Mouse (Mus musculus) embryonic facial prominence, embryonic 14.5 days (tissue): ENCODE results near the gene Endod1. TPM values are rescaled to one million over a fixed set of nuclear protein-coding genes. Genes with fewer than 3 reads are reported as not detected.
A peak's percentile ranks its signal among the peaks of the same experiment; 100 is the strongest.

Experiments used
- ATAC-seq: fragments of 200-750 bp; cut with Nextera tagmentation; 2 replicates; pipeline ENCODE4 v1.8.0; 2017; ENCODE audit warnings: low read depth, moderate number of reproducible peaks, moderate TSS enrichment
- DNase-seq: peaks from one replicate; pipeline ENCODE4 v3.0.0-alpha.2; 2015; ENCODE audit warnings: low spot score
- H3K27ac ChIP-seq: fragments of 300-500 bp; sonication (generic); replicated peaks from 2 replicates; pipeline ENCODE4 v1.5.1; 2014; ENCODE audit warnings: low read depth, mild to moderate bottlenecking, low read length, moderate library complexity
- H3K27me3 ChIP-seq: fragments of 300-500 bp; sonication (generic); replicated peaks from 2 replicates; pipeline ENCODE4 v1.6.1; 2014; ENCODE audit warnings: low read length; ENCODE audit not compliant: control insufficient read depth, insufficient read depth
- H3K36me3 ChIP-seq: fragments of 300-500 bp; sonication (generic); 2 replicates; pipeline ENCODE4 v1.6.1; 2014; ENCODE audit warnings: low read length, mixed read lengths; ENCODE audit not compliant: control insufficient read depth, insufficient read depth
- H3K4me1 ChIP-seq: fragments of 300-500 bp; sonication (generic); 2 replicates; pipeline ENCODE4 v1.6.1; 2014; ENCODE audit warnings: antibody characterized with exemption, low read length; ENCODE audit not compliant: control insufficient read depth, insufficient read depth
- H3K4me2 ChIP-seq: fragments of 300-500 bp; sonication (generic); 2 replicates; pipeline ENCODE4 v1.6.1; 2014; ENCODE audit warnings: low read depth, mild to moderate bottlenecking, low read length, moderate library complexity, mixed read lengths
- H3K4me3 ChIP-seq: fragments of 300-500 bp; sonication (generic); 2 replicates; pipeline ENCODE4 v1.5.1; 2014; ENCODE audit warnings: low read depth, mild to moderate bottlenecking, low read length
- H3K9ac ChIP-seq: fragments of 300-500 bp; sonication (generic); 2 replicates; pipeline ENCODE4 v1.6.1; 2014; ENCODE audit warnings: low read depth, mild to moderate bottlenecking, low read length, moderate library complexity, mixed read lengths
- H3K9me3 ChIP-seq: fragments of 300-500 bp; sonication (generic); 2 replicates; pipeline ENCODE4 v1.6.1; 2016; ENCODE audit warnings: low read length; ENCODE audit not compliant: control insufficient read depth
- WGBS: fragments of 180-500 bp; shearing (Covaris S2); extraction: QIAGEN DNeasy Blood & Tissue Kit; methylation state at CpG from one replicate; pipeline ENCODE4 v1.1.7; 2014; 5-methylcytosine and 5-hydroxymethylcytosine counted together
- polyA plus RNA-seq: library from polyadenylated mRNA; unstranded; fragments of >200 nt; fragmentation: Nextera tagmentation; extraction: Ambion mirVana; gene quantifications from 2 replicates; pipeline ENCODE4 v1.2.1, GENCODE M21; 2014

Gene Endod1
- polyA plus RNA-seq, 1 experiment from 2014 or later = 23.3 TPM

DNA sequence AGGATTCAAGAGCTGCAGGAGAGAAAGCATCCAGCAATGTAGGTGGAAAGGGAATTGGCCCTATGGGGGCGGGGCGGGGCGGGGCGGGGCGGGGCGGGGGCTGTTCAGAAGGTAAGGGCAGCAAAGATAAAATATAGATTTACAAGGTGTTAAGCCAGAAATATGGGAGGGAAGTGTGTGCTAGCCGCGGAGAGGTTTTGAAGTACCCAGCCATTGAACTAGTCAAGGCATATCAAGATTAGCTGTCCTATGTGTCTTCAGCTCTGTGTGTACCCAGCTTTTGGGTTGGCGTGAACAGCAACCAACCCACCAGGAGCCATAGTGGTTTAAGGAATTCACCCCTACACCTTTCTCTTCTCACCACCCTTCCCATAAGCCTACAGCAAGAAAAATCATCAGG lies 5.5 kb upstream of the Endod1 start:
- H3K9ac ChIP-seq = no peak overlapping the region
- no peaks in the 10 kb centered on the region for H3K4me1 ChIP-seq
- no peak overlapping the region for H3K4me3 ChIP-seq
- H3K36me3 ChIP-seq = no peaks in the 10 kb centered on the region
- H3K27ac ChIP-seq = no peak overlapping the region
- WGBS = 75% methylated on average over 9 of the region's 9 CpGs
- DNase-seq = no peak
- no peak for ATAC-seq
- H3K27me3 ChIP-seq = 0 out of 2 replicates have a peak, but pooled peaks cover 3% of the 10 kb centered on the region
- no peak overlapping the region for H3K4me2 ChIP-seq
- no peaks in the 10 kb centered on the region for H3K9me3 ChIP-seq

GRCm38 (mm10) chr9:14385665-14386064 lies 4.4 kb upstream of the Endod1 start:
- Histone ChIP-seq H3K4me1 (no peaks in the 10 kb centered on the region), H3K9me3 (no peaks in the 10 kb centered on the region), H3K27me3 (0 out of 2 replicates have a peak, but pooled peaks cover 3% of the 10 kb centered on the region), H3K9ac (no peak overlapping the region), H3K4me2 (no peak overlapping the region), H3K27ac (no peak overlapping the region), H3K4me3 (no peak overlapping the region), H3K36me3 (no peaks in the 10 kb centered on the region)
- DNase-seq (no peak), ATAC-seq (no peak)
- WGBS = 82% methylated on average over 8 of the region's 8 CpGs

- no peak for ATAC-seq
- H3K4me3 ChIP-seq = no peak overlapping the region
These were observed 2.0 kb upstream of the Endod1 start for GRCm38 (mm10) chr9:14383186-14383920.

DNA sequence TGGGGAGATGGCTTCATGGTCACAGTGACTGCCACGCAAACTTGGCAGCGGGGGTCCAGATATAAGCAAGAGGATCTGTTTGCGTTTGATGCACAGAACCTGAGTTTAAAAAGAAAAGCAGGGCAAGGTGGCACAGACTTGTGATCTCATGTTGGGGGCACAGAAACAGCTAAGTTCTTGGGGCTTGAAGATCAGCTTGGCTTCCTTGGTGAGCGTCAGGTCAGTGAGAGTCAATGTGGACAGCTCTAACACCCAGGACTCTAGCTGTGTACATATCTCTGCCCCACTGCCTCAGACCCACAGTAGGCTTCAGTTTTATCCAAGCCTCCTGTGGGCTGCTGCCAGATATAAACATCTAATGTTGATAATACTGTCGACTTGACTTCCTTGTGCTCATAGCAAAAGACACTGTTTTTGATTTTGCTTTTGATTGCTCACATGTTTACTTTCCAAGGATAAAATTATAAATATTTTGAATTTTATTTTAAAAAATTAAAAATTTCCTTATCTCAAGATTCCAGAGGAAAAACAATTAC lies 1.0 kb upstream of the Endod1 start:
- ATAC-seq = no peak
- WGBS = 76% methylated on average over 5 of the region's 5 CpGs

More at GRCm38 (mm10) chr9:14383186-14383920, 2.0 kb upstream of the Endod1 start:
- Histone ChIP-seq H3K4me2 (no peak overlapping the region), H3K9ac (no peak overlapping the region), H3K9me3 (no peaks in the 10 kb centered on the region), H3K27me3 (0 out of 2 replicates have a peak, but pooled peaks cover 3% of the 10 kb centered on the region), H3K36me3 (no peaks in the 10 kb centered on the region), H3K4me1 (0 out of 2 replicates have a peak, but pooled peaks cover 6% of the 10 kb centered on the region), H3K27ac (no peak overlapping the region)
- DNase-seq = no peak
- 77% methylated on average over 4 of the region's 4 CpGs for WGBS

GRCm38 (mm10) chr9:14380386-14381285 lies 671 bp downstream of the Endod1 start:
- WGBS = under 1% methylated on average over 51 of the region's 76 CpGs
- Histone ChIP-seq H3K4me1 (0 out of 2 replicates have a peak, but pooled peaks cover 6% of the 10 kb centered on the region), H3K4me2 (peak overlapping the region; percentile 93), H3K9ac (peak overlapping the region; percentile 76), H3K9me3 (no peaks in the 10 kb centered on the region), H3K27ac (peak overlapping the region; percentile 66), H3K36me3 (no peaks in the 10 kb centered on the region), H3K4me3 (peak overlapping the region; percentile 71), H3K27me3 (0 out of 2 replicates have a peak, but pooled peaks cover 3% of the 10 kb centered on the region)
- ATAC-seq (peak; percentile 96), DNase-seq (peak; percentile 89)

More for the DNA sequence above, 1.0 kb upstream of the Endod1 start:
- DNase-seq = no peak
- Histone ChIP-seq H3K9ac (no peak overlapping the region), H3K4me1 (0 out of 2 replicates have a peak, but pooled peaks cover 6% of the 10 kb centered on the region), H3K27me3 (0 out of 2 replicates have a peak, but pooled peaks cover 3% of the 10 kb centered on the region), H3K27ac (no peak overlapping the region), H3K36me3 (no peaks in the 10 kb centered on the region), H3K9me3 (no peaks in the 10 kb centered on the region), H3K4me2 (no peak overlapping the region), H3K4me3 (no peak overlapping the region)

DNA sequence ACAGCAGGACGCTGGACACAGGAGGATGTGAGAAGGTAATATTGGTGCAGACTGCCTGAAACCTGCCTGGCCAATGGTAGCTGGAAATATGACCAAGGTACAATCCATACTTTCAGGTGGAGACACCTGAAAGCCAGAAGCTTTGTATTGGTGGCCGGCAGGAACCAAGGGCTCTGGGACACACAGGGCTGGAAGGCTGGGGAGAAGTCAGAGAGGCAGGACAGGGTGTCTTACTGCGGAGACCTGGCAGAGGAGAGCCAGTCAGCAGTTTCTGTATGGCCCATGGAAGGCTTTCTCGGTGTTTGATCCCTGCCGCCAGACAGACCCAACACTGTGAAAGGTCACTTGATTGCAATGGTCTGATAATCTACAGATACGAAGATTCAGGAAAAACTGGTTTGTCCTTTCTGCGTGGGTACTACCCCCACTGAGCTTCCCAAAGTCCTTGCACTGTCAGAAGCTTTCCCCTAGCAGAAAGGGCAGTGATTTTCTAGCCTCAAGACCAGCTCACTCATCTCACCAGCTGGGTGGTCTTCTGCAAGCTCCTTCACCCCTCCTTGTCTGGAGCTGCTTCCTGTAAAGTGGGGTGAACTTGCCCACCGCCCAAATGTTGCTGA lies 1.4 kb downstream of the Endod1 start:
- H3K27ac ChIP-seq = no peak overlapping the region

GRCm38 (mm10) chr9:14378151-14378550 lies 3.2 kb downstream of the Endod1 start:
- no peak overlapping the region for H3K4me3 ChIP-seq
- 76% methylated on average over 2 of the region's 2 CpGs for WGBS
- no peak overlapping the region for H3K4me2 ChIP-seq
- H3K4me1 ChIP-seq = 0 out of 2 replicates have a peak, but pooled peaks cover 6% of the 10 kb centered on the region
- H3K9me3 ChIP-seq = no peaks in the 10 kb centered on the region
- no peak overlapping the region for H3K9ac ChIP-seq
- H3K27ac ChIP-seq = no peak overlapping the region
- DNase-seq (no peak), ATAC-seq (no peak)
- H3K27me3 ChIP-seq = 0 out of 2 replicates have a peak, but pooled peaks cover 3% of the 10 kb centered on the region
- H3K36me3 ChIP-seq = no peaks in the 10 kb centered on the region

More for the DNA sequence above, 1.4 kb downstream of the Endod1 start:
- 0 out of 2 replicates have a peak, but pooled peaks cover 3% of the 10 kb centered on the region for H3K27me3 ChIP-seq
- DNase-seq (no peak), ATAC-seq (no peak)
- peak overlapping the region; percentile 71 for H3K4me3 ChIP-seq
- H3K36me3 ChIP-seq = no peaks in the 10 kb centered on the region
- H3K9ac ChIP-seq = peak overlapping the region; percentile 76
- H3K9me3 ChIP-seq = no peaks in the 10 kb centered on the region
- H3K4me1 ChIP-seq = 0 out of 2 replicates have a peak, but pooled peaks cover 6% of the 10 kb centered on the region
- WGBS = 25% methylated on average over 8 of the region's 8 CpGs
- H3K4me2 ChIP-seq = peak overlapping the region; percentile 93

GRCm38 (mm10) chr9:14376149-14376548 lies 5.2 kb downstream of the Endod1 start:
- 89% methylated on average over 4 of the region's 4 CpGs for WGBS
- H3K27ac ChIP-seq = no peak overlapping the region

More at GRCm38 (mm10) chr9:14376149-14376548, 5.2 kb downstream of the Endod1 start:
- Histone ChIP-seq H3K4me3 (no peak overlapping the region), H3K9ac (no peak overlapping the region), H3K4me2 (no peak overlapping the region), H3K27me3 (no peaks in the 10 kb centered on the region), H3K9me3 (no peaks in the 10 kb centered on the region), H3K36me3 (no peaks in the 10 kb centered on the region), H3K4me1 (0 out of 2 replicates have a peak, but pooled peaks cover 6% of the 10 kb centered on the region)
- ATAC-seq (no peak), DNase-seq (no peak)
